Mouse (Mus musculus): ENCODE measurements around the gene Ube3c.

The Ube3c gene

GRCm38 (mm10) chr5:29672551-29672950, 103.5 kb downstream of the Ube3c start:
- no peak for DNase-seq (ENCODE audit: low read depth, low spot score)

GRCm38 (mm10) chr5:29674305-29674704, 105.3 kb downstream of the Ube3c start:
- no peak for DNase-seq (ENCODE audit: low read depth, low spot score)

- DNase-seq (ENCODE audit: low read depth, low spot score): no peak
These were observed 107.4 kb downstream of the Ube3c start for GRCm38 (mm10) chr5:29676445-29676844.

GRCm38 (mm10) chr5:29685085-29685484, 116.0 kb downstream of the Ube3c start:
- no peak for DNase-seq (ENCODE audit: low read depth, low spot score)

- no peak for DNase-seq (ENCODE audit: low read depth, low spot score)
These were observed 118.6 kb downstream of the Ube3c start for GRCm38 (mm10) chr5:29687671-29688070.

GRCm38 (mm10) chr5:29688352-29688751, 119.3 kb downstream of the Ube3c start:
- peak; percentile 6 for DNase-seq (ENCODE audit: low read depth, low spot score)

GRCm38 (mm10) chr5:29698493-29698892, 129.5 kb downstream of the Ube3c start:
- no peak for DNase-seq (ENCODE audit: low read depth, low spot score)

- DNase-seq (ENCODE audit: low read depth, low spot score): no peak
These were observed 130.6 kb downstream of the Ube3c start for GRCm38 (mm10) chr5:29699520-29700202.

- no peak for DNase-seq (ENCODE audit: low read depth, low spot score)
These were observed 138.2 kb downstream of the Ube3c start for GRCm38 (mm10) chr5:29707241-29707640.

- no peak for DNase-seq (ENCODE audit: low read depth, low spot score)
These were observed 139.2 kb downstream of the Ube3c start for GRCm38 (mm10) chr5:29708258-29708657.

GRCm38 (mm10) chr5:29711631-29712030, 142.6 kb downstream of the Ube3c start:
- no peak for DNase-seq (ENCODE audit: low read depth, low spot score)

GRCm38 (mm10) chr5:29712906-29713305, 143.9 kb downstream of the Ube3c start:
- no peak for DNase-seq (ENCODE audit: low read depth, low spot score)

GRCm38 (mm10) chr5:29721159-29721558, 152.1 kb downstream of the Ube3c start:
- no peak for DNase-seq (ENCODE audit: low read depth, low spot score)

- DNase-seq (ENCODE audit: low read depth, low spot score): no peak
These were observed 156.3 kb downstream of the Ube3c start for GRCm38 (mm10) chr5:29725369-29725768.
